Mouse (Mus musculus) liver, embryonic 12.5 days (tissue): Measurements from ENCODE around the gene Tbc1d22b. TPM values are rescaled to one million over a fixed set of nuclear protein-coding genes. Genes with fewer than 3 reads are reported as not detected.
"Not testable (repeated sequence)": the region's sequence is repeated elsewhere in the genome, so short reads cannot be mapped to it uniquely, and the experiment has no call there.

Source experiments
- ATAC-seq: fragments of 200-750 bp; cut with Nextera tagmentation; 2 replicates; pipeline ENCODE4 v1.8.0; 2017; ENCODE audit warnings: moderate number of reproducible peaks, mild to moderate bottlenecking, moderate library complexity
- H3K27ac ChIP-seq: fragments of 300-500 bp; sonication (generic); 2 replicates; pipeline ENCODE4 v1.5.1; 2016; ENCODE audit warnings: mild to moderate bottlenecking
- H3K27me3 ChIP-seq: fragments of 300-500 bp; sonication (generic); replicated peaks from 2 replicates; pipeline ENCODE4 v1.6.1; 2016; ENCODE audit warnings: mild to moderate bottlenecking, moderate library complexity
- H3K36me3 ChIP-seq: fragments of 300-500 bp; sonication (generic); 2 replicates; pipeline ENCODE4 v1.6.1; 2016; ENCODE audit warnings: mild to moderate bottlenecking, moderate library complexity
- H3K4me1 ChIP-seq: fragments of 300-500 bp; sonication (generic); 2 replicates; pipeline ENCODE4 v1.6.1; 2016
- H3K4me2 ChIP-seq: fragments of 300-500 bp; sonication (generic); 2 replicates; pipeline ENCODE4 v1.6.1; 2016; ENCODE audit warnings: mild to moderate bottlenecking, moderate library complexity
- H3K4me3 ChIP-seq: fragments of 300-500 bp; sonication (generic); 2 replicates; pipeline ENCODE4 v1.5.1; 2016; ENCODE audit warnings: mild to moderate bottlenecking, moderate library complexity
- H3K9ac ChIP-seq: fragments of 300-500 bp; sonication (generic); 2 replicates; pipeline ENCODE4 v1.6.1; 2016; ENCODE audit warnings: mild to moderate bottlenecking, moderate library complexity
- H3K9me3 ChIP-seq: fragments of 300-500 bp; sonication (generic); replicated peaks from 2 replicates; pipeline ENCODE4 v1.6.1; 2016; ENCODE audit warnings: mild to moderate bottlenecking, moderate library complexity
- WGBS: fragments of 180-500 bp; shearing (Covaris S2); methylation state at CpG from one replicate; pipeline ENCODE4 v1.1.7; 2016; ENCODE audit not compliant: insufficient replicate concordance; 5-methylcytosine and 5-hydroxymethylcytosine counted together
- polyA plus RNA-seq: library from polyadenylated mRNA; unstranded; fragments of >200 nt; fragmentation: Nextera tagmentation; extraction: Ambion mirVana; gene quantifications from 2 replicates; pipeline ENCODE4 v1.2.1, GENCODE M21; 2016

The Tbc1d22b gene
- polyA plus RNA-seq, 1 experiment from 2014 or later, result 7.4 TPM

- H3K27me3 ChIP-seq, result no peaks in the 10 kb centered on the region
- 22% methylated on average over 6 of the region's 6 CpGs for WGBS
- H3K4me2 ChIP-seq, result no peak overlapping the region
- no peak for ATAC-seq
- H3K4me3 ChIP-seq, result no peak overlapping the region
- H3K27ac ChIP-seq, result no peak overlapping the region
- no peak overlapping the region for H3K9ac ChIP-seq
- H3K4me1 ChIP-seq, result no peaks in the 10 kb centered on the region; the same call in 1 of the 2 replicates
- H3K36me3 ChIP-seq, result peaks cover 52% of the 10 kb centered on the region
- H3K9me3 ChIP-seq, result no peaks in the 10 kb centered on the region
Observed at GRCm38 (mm10) chr17:29603283-29603682, 53.7 kb downstream of the Tbc1d22b start.

GRCm38 (mm10) chr17:29613453-29613852 is 63.9 kb downstream of the Tbc1d22b start:
- H3K27ac ChIP-seq, result 0 out of 2 replicates have a peak overlapping the region, but pooled peaks have one; percentile 95
- H3K27me3 ChIP-seq, ATAC-seq, H3K9ac ChIP-seq, H3K4me3 ChIP-seq, H3K9me3 ChIP-seq: not testable (repeated sequence)
- WGBS, result 78% methylated on average over 5 of the region's 5 CpGs
- H3K36me3 ChIP-seq, result peaks cover 18% of the 10 kb centered on the region
- peaks cover 35% of the 10 kb centered on the region for H3K4me1 ChIP-seq
- peak overlapping the region; percentile 93; the same call in 1 of the 2 replicates for H3K4me2 ChIP-seq

- Histone ChIP-seq H3K9me3 (no peaks in the 10 kb centered on the region), H3K36me3 (peaks cover 24% of the 10 kb centered on the region), H3K4me3 (peak within 1 kb of the TSS; percentile 98), H3K27ac (peak within 1 kb of the TSS; percentile 95), H3K27me3 (no peaks in the 10 kb centered on the region; the same call in 1 of the 2 replicates), H3K4me1 (peaks cover 35% of the 10 kb centered on the region), H3K9ac (peak within 1 kb of the TSS; percentile 99), H3K4me2 (peak within 1 kb of the TSS; percentile 93)
- 2% methylated on average over 52 of the region's 52 CpGs for WGBS
- ATAC-seq, result peak; percentile 93
Observed at GRCm38 (mm10) chr17:29614115-29615023, 64.8 kb downstream of the Tbc1d22b start, which contains the start of the genes Rnf8 and Gm28043. TSS of gene Rnf8 (plus strand) at chr17:29614790. TSS of gene Gm28043 (plus strand) at chr17:29614876.

DNA sequence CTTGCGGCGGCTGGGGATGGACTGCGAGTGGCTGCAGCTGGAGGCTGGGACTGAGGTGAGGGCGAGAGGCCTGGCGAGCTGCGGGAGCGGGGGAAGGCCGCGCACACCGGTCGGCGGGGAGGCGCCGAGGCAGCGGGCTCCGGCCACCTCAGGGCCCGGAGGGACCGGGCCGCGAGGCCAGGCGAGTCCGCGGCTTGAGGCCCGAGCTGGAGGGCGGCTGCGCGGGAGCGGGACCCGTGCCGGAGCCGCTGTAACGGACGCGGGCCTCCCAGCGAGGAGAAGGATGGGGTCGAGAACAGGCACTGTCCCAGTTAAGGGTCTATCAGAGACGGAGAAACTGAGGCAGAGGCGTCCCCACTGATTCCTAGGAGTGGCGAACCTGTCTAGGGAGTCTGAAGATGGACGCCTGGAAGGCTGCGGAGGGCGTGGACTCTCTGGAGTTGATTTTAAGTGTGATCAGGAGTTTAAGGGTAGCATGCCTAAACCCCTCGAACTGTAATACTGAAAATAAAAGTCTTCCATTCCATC is 65.5 kb downstream of the Tbc1d22b start:
- Histone ChIP-seq H3K4me1 (peaks cover 35% of the 10 kb centered on the region), H3K36me3 (peaks cover 31% of the 10 kb centered on the region), H3K4me2 (peak overlapping the region; percentile 93), H3K27ac (peak overlapping the region; percentile 95), H3K9me3 (no peaks in the 10 kb centered on the region), H3K9ac (peak overlapping the region; percentile 99), H3K27me3 (no peaks in the 10 kb centered on the region; the same call in 1 of the 2 replicates), H3K4me3 (peak overlapping the region; percentile 98)
- ATAC-seq, result peak; percentile 43
- whole genome bisulfite sequencing, result under 1% methylated on average over 43 of the region's 43 CpGs

DNA sequence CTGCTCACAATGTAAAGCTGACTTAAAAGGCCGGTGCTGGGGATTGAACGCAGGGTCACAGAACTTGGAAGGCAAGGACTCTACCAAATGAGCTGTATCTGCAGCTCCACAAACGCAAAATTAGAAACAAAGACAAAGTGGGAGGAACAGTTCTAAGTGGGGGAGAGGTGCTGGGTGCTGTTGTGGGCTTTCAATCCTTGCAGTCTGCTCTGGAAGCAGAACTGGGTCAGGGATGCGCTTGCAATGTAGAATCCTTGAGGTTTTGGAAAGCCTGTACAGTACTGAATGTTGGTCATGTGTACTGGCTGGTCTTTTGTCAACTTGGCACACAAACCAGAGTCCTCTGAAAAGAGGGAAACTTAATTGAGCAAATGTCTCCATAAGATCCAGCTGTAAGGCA is 66.0 kb downstream of the Tbc1d22b start:
- ATAC-seq, result no peak
- Histone ChIP-seq H3K27ac (peak overlapping the region; percentile 95), H3K27me3 (no peaks in the 10 kb centered on the region; the same call in 1 of the 2 replicates), H3K4me1 (peaks cover 35% of the 10 kb centered on the region), H3K9ac (peak overlapping the region; percentile 99), H3K36me3 (peaks cover 36% of the 10 kb centered on the region), H3K4me3 (peak overlapping the region; percentile 98), H3K4me2 (peak overlapping the region; percentile 93), H3K9me3 (no peaks in the 10 kb centered on the region)
- 13% methylated on average over 4 of the region's 4 CpGs for WGBS

DNA sequence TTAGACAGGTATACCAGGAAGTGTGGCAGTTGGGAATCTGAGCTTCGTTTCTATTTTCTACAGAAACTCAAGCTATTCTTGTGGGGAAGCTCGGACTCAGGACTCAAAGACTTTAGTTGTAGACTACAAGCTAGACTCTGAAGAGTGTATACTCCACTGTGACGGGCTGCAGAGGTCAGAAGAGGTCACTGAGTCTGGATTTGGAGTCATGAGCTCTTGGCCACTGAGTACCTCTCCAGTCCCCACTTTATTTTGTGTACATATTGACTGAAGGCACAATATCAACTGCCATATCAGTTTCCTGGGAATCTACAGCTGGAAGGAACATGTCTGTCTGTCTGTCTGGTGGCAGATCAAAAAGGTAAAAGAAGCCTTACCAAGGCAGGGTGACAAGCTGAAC is 69.6 kb downstream of the Tbc1d22b start:
- Histone ChIP-seq H3K9ac (no peak overlapping the region), H3K27ac (no peak overlapping the region), H3K4me1 (peaks cover 28% of the 10 kb centered on the region), H3K36me3 (peaks cover 72% of the 10 kb centered on the region), H3K4me3 (no peak overlapping the region), H3K4me2 (no peak overlapping the region), H3K9me3 (no peaks in the 10 kb centered on the region), H3K27me3 (no peaks in the 10 kb centered on the region)
- no peak for ATAC-seq
- WGBS, result 82% methylated on average over 3 of the region's 3 CpGs

DNA sequence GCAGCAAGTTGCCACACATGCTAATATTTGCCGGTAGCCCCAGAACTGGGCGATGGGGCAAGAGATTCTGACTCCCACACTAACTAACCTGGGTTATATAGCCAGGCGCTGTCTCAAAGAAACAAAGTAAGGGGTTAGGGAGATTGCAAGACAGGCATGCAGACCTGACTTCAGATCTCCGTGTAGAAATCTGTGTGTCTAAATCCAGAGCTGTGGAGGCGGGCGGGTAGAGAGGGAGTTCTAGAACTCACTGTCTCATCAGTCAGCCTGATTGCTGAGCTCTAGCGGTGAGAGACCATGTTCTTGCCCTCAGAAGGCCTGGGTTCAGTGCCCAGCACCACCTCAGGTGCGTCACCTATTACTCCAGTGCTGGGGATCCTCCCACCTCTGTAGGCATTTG is 73.9 kb downstream of the Tbc1d22b start:
- Histone ChIP-seq H3K9me3 (no peaks in the 10 kb centered on the region), H3K9ac (no peak overlapping the region), H3K27me3 (no peaks in the 10 kb centered on the region), H3K4me1 (peaks cover 9% of the 10 kb centered on the region), H3K27ac (no peak overlapping the region), H3K4me3 (no peak overlapping the region), H3K36me3 (peaks cover 99% of the 10 kb centered on the region), H3K4me2 (no peak overlapping the region)
- ATAC-seq, result no peak
- WGBS, result 87% methylated on average over 8 of the region's 8 CpGs

- Histone ChIP-seq H3K4me3 (no peak overlapping the region), H3K4me1 (peaks cover 26% of the 10 kb centered on the region), H3K36me3 (peaks cover 99% of the 10 kb centered on the region), H3K27me3 (no peaks in the 10 kb centered on the region), H3K9me3 (no peaks in the 10 kb centered on the region), H3K4me2 (no peak overlapping the region), H3K9ac (no peak overlapping the region), H3K27ac (no peak overlapping the region)
- WGBS, result 89% methylated on average over 9 of the region's 9 CpGs
- ATAC-seq, result no peak
Observed at GRCm38 (mm10) chr17:29627285-29627684, 77.7 kb downstream of the Tbc1d22b start.

GRCm38 (mm10) chr17:29628946-29629345 is 79.4 kb downstream of the Tbc1d22b start:
- no peak overlapping the region for H3K4me2 ChIP-seq
- ATAC-seq, result no peak
- H3K36me3 ChIP-seq, result peaks cover 99% of the 10 kb centered on the region
- H3K4me3 ChIP-seq, result no peak overlapping the region
- H3K4me1 ChIP-seq, result peaks cover 26% of the 10 kb centered on the region
- WGBS, result 83% methylated on average over 5 of the region's 5 CpGs
- no peaks in the 10 kb centered on the region for H3K9me3 ChIP-seq
- peak overlapping the region; percentile 69 for H3K27ac ChIP-seq
- H3K27me3 ChIP-seq, result no peaks in the 10 kb centered on the region
- no peak overlapping the region for H3K9ac ChIP-seq

DNA sequence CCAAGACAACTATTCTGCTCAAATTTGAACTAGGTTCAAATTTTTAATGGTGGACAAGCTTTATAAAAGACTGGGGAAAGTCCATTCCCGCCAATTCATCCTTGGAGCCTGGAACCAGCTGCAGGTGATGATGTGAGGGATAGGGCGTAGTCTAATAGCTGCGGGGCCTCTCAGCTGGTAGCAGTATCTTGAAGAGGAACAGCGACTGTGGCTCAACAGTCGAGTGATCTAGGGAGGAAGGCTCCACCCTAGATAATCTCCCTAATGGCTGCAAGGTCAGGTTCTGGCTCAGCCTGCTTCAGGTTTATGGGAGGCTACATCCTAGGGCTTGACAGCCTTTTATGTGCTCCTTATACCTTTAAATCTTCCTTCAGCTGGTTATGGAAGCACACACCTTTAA is 80.0 kb downstream of the Tbc1d22b start:
- no peaks in the 10 kb centered on the region for H3K9me3 ChIP-seq
- H3K27ac ChIP-seq, result peak overlapping the region; percentile 77
- peak; percentile 89 for ATAC-seq
- H3K27me3 ChIP-seq, result no peaks in the 10 kb centered on the region
- peaks cover 99% of the 10 kb centered on the region for H3K36me3 ChIP-seq
- H3K4me3 ChIP-seq, result no peak overlapping the region
- peak overlapping the region; percentile 47 for H3K4me2 ChIP-seq
- whole genome bisulfite sequencing, result 29% methylated on average over 5 of the region's 5 CpGs
- peaks cover 26% of the 10 kb centered on the region for H3K4me1 ChIP-seq
- H3K9ac ChIP-seq, result peak overlapping the region; percentile 45; the same call in 1 of the 2 replicates

- H3K4me2 ChIP-seq, result no peak overlapping the region
- ATAC-seq, result no peak
- no peaks in the 10 kb centered on the region for H3K9me3 ChIP-seq
- H3K9ac ChIP-seq, result no peak overlapping the region
- H3K4me1 ChIP-seq, result peaks cover 47% of the 10 kb centered on the region
- no peak overlapping the region for H3K27ac ChIP-seq
- H3K36me3 ChIP-seq, result peaks cover 99% of the 10 kb centered on the region
- no peak overlapping the region for H3K4me3 ChIP-seq
- WGBS, result 89% methylated on average over 11 of the region's 11 CpGs
- H3K27me3 ChIP-seq, result no peaks in the 10 kb centered on the region
Observed at GRCm38 (mm10) chr17:29632312-29632711, 82.7 kb downstream of the Tbc1d22b start.

DNA sequence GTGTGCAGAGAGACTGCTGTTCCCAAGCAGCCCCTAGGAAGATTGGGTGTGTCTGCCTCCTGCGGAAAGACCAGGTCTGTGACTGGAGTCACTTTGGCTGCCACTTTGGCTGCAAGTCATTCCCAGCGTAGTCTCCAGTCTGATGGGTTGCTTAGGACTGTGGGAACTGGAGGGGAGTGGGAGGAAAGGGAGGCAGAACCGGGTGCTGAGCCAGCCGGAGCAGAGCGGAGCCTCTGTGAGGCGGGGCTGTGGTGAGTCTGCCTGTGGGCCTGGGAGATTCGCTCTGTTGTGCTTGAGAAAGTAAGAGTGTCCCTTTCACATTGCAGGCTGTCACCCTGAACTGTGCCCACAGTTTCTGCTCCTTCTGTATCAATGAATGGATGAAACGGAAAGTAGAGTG is 85.9 kb downstream of the Tbc1d22b start:
- peaks cover 40% of the 10 kb centered on the region for H3K4me1 ChIP-seq
- no peaks in the 10 kb centered on the region for H3K27me3 ChIP-seq
- H3K9ac ChIP-seq, result no peak overlapping the region
- peaks cover 97% of the 10 kb centered on the region for H3K36me3 ChIP-seq
- peak overlapping the region; percentile 32; the same call in 1 of the 2 replicates for H3K27ac ChIP-seq
- 86% methylated on average over 8 of the region's 8 CpGs for WGBS
- H3K9me3 ChIP-seq, result no peaks in the 10 kb centered on the region
- no peak for ATAC-seq
- H3K4me3 ChIP-seq, result no peak overlapping the region
- no peak overlapping the region for H3K4me2 ChIP-seq
